Mouse (Mus musculus): Measurements from ENCODE around the gene Eef1a1. TPM values are rescaled to one million over a fixed set of nuclear protein-coding genes. Genes with fewer than 3 reads are reported as not detected.
"Not testable (repeated sequence)": the region's sequence is repeated elsewhere in the genome, so short reads cannot be mapped to it uniquely, and the experiment has no call there.

The Eef1a1 gene
- polyA plus RNA-seq, 1 experiment from 2014 or later: 4,522 TPM

DNA sequence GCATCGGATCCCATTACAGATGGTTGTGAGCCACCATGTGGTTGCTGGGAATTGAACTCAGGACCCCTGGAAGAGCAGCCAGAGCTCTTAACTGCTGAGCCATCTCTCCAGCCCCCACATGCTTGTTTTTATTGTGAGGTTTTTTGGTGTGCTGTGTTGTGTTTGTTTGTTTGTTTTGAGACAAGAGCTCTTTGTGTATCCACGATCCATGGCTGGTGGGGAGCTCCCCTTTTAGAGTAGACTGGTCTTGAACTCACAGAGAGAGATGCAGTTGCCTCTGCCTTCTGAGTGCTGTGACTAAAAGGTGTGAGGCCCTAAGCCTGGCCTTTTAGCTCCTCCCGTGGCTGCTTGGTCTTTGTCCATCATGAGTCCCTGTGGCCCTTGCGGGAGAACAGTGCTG lies 15.2 kb upstream of the Eef1a1 start:
- no peak for DNase-seq (ENCODE audit: low spot score)
- Histone ChIP-seq H3K27me3 (ENCODE audit: control insufficient read depth, insufficient read depth, low read length) (no peaks in the 10 kb centered on the region), H3K27ac (ENCODE audit: low read depth, low read length) (peak overlapping the region; percentile 43; the same call in 1 of the 2 replicates), H3K4me1 (replicated peaks; ENCODE audit: control insufficient read depth, insufficient read depth, low read length) (peaks cover 11% of the 10 kb centered on the region), H3K9me3 (ENCODE audit: control insufficient read depth, low read length) (no peaks in the 10 kb centered on the region), H3K9ac (ENCODE audit: low read length) (no peak overlapping the region), H3K4me3 (ENCODE audit: low read depth, low read length) (no peak overlapping the region), H3K36me3 (ENCODE audit: control insufficient read depth, insufficient read depth, low read length) (no peaks in the 10 kb centered on the region), H3K4me2 (ENCODE audit: low read depth, low read length, severe bottlenecking) (no peak overlapping the region)
- 58% methylated on average over 4 of the region's 4 CpGs for WGBS
- no peak for ATAC-seq (replicated peaks; ENCODE audit: low FRiP score)

DNA sequence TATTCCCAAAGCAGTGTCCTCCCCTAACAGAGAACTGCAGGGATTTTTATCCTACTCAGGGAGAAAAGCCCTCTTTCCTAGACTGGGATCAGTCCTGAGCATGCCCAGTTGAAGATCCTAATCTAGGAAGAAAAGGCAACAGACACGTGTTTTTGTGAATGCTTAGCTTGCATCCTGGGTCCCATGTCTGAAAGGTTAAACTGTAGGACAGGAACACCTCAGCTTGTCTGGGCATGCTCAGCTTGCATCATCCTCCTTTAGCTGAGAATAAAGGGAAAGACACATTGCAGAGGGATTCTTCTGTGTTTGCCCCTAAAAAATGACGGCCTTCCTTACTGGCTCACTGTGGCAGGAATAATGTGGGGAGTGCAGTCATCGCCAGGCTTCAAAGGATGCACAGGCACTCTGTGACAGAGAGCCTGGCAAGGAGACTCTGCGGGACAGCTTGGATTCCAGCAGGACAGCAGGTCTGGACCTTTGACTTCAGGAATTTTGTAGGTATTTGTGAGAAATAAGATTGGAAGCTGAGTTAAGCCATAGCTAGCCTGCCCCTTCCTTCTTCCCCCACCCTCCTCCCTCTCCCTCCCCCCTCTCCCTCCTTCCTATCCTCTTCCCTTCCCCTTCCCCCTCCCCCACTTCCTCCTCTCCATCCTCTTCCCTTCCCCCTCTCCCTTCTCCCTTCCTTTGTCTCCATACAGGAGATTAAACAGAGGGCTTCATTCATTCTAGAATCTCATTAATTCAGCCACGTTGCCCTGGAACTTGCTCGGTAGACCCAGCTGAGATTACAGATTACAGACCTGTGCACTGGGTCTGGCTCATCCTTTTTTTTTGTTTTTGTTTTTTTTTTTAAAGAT lies 14.5 kb upstream of the Eef1a1 start:
- no peak overlapping the region for H3K4me3 ChIP-seq (ENCODE audit: low read depth, low read length)

DNA sequence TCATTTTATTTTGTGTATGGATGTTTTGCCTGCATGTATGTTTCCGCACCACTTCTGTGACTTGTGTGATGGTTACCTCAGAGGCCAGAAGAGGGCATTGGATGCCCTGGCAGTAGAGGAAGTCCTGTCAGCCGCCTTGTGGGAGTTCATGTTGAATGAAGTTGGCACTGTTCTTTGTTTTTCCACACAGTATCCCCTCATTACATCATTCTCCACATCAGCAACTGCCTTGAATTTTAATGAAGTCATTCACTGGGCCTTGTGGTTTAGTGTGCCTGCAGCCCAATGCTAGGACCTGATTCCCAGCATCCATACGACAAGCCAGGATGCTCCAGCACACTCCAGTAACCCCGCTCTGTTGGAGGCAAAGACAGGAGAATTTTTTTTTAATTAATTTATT lies 12.3 kb upstream of the Eef1a1 start:
- Histone ChIP-seq H3K36me3 (ENCODE audit: control insufficient read depth, insufficient read depth, low read length) (no peaks in the 10 kb centered on the region), H3K4me1 (replicated peaks; ENCODE audit: control insufficient read depth, insufficient read depth, low read length) (peaks cover 11% of the 10 kb centered on the region), H3K27me3 (ENCODE audit: control insufficient read depth, insufficient read depth, low read length) (no peaks in the 10 kb centered on the region), H3K9me3 (ENCODE audit: control insufficient read depth, low read length) (no peaks in the 10 kb centered on the region), H3K27ac (ENCODE audit: low read depth, low read length) (no peak overlapping the region), H3K9ac (ENCODE audit: low read length) (no peak overlapping the region), H3K4me3 (ENCODE audit: low read depth, low read length) (no peak overlapping the region), H3K4me2 (ENCODE audit: low read depth, low read length, severe bottlenecking) (no peak overlapping the region)
- 66% methylated on average over 4 of the region's 4 CpGs for WGBS
- ATAC-seq (replicated peaks; ENCODE audit: low FRiP score) (peak; percentile 53), DNase-seq (ENCODE audit: low spot score) (no peak)

More for the DNA sequence above, 14.5 kb upstream of the Eef1a1 start:
- Histone ChIP-seq H3K9me3 (ENCODE audit: control insufficient read depth, low read length) (no peaks in the 10 kb centered on the region), H3K4me1 (replicated peaks; ENCODE audit: control insufficient read depth, insufficient read depth, low read length) (peaks cover 11% of the 10 kb centered on the region), H3K27ac (ENCODE audit: low read depth, low read length) (peak overlapping the region; percentile 97), H3K36me3 (ENCODE audit: control insufficient read depth, insufficient read depth, low read length) (no peaks in the 10 kb centered on the region), H3K9ac (ENCODE audit: low read length) (peak overlapping the region; percentile 50), H3K27me3 (ENCODE audit: control insufficient read depth, insufficient read depth, low read length) (no peaks in the 10 kb centered on the region), H3K4me2 (ENCODE audit: low read depth, low read length, severe bottlenecking) (peak overlapping the region; percentile 24; the same call in 1 of the 2 replicates)
- 2% methylated on average over 6 of the region's 6 CpGs for WGBS
- DNase-seq (ENCODE audit: low spot score) (peak; percentile 71), ATAC-seq (replicated peaks; ENCODE audit: low FRiP score) (peak; percentile 81)

DNA sequence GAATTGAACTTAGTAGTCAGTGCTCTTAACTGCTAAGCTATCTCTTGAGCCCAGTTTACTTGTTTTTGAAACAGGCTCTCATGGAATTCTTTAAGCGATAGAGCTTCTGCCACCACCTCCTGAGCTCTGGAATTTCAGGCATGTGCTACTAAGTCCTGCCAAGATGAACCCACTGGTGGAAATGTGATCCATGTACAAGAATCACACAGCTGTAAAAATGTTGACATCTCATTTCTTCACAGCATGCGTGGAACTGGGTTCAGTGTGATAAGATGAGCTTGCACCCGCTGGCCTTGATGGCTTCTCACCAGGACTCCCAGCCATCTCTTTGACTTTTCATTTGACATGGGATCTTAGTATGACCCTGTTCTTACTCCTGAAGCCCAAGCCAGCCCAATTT lies 11.4 kb upstream of the Eef1a1 start:
- no peak for DNase-seq (ENCODE audit: low spot score)
- no peaks in the 10 kb centered on the region for H3K9me3 ChIP-seq (ENCODE audit: control insufficient read depth, low read length)
- no peak overlapping the region for H3K4me2 ChIP-seq (ENCODE audit: low read depth, low read length, severe bottlenecking)
- no peak overlapping the region for H3K4me3 ChIP-seq (ENCODE audit: low read depth, low read length)
- no peak for ATAC-seq (replicated peaks; ENCODE audit: low FRiP score)
- 76% methylated on average over 3 of the region's 3 CpGs for WGBS
- H3K27ac ChIP-seq (ENCODE audit: low read depth, low read length): no peak overlapping the region
- H3K4me1 ChIP-seq (replicated peaks; ENCODE audit: control insufficient read depth, insufficient read depth, low read length): peaks cover 11% of the 10 kb centered on the region
- H3K36me3 ChIP-seq (ENCODE audit: control insufficient read depth, insufficient read depth, low read length): no peaks in the 10 kb centered on the region
- no peaks in the 10 kb centered on the region for H3K27me3 ChIP-seq (ENCODE audit: control insufficient read depth, insufficient read depth, low read length)
- no peak overlapping the region for H3K9ac ChIP-seq (ENCODE audit: low read length)

DNA sequence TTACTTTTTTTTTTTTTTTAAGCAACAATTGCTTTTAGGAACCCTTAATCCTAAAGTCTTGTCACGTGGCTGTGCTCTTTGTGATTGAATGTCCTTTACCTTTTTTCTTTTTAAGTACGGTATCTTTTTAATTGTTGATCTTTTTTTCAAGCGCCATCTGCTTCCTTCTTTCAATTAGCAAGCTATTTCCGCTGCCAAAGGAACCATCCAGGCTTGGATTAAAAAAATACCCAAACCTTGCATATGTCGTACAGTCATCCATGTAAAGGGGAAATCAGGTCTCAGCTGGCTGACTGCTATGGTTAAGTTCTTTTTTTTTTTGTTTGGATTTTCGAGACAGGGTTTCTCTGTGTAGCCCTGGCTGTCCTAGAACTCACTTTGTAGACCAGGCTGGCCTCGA lies 4.2 kb upstream of the Eef1a1 start:
- ATAC-seq (replicated peaks; ENCODE audit: low FRiP score) (no peak), DNase-seq (ENCODE audit: low spot score) (no peak)
- H3K4me1 ChIP-seq (replicated peaks; ENCODE audit: control insufficient read depth, insufficient read depth, low read length): no peaks in the 10 kb centered on the region
- H3K27ac ChIP-seq (ENCODE audit: low read depth, low read length): no peak overlapping the region
- H3K9ac ChIP-seq (ENCODE audit: low read length): no peak overlapping the region
- H3K4me3 ChIP-seq (ENCODE audit: low read depth, low read length): no peak overlapping the region
- WGBS: 83% methylated on average over 7 of the region's 7 CpGs
- H3K4me2 ChIP-seq (ENCODE audit: low read depth, low read length, severe bottlenecking): no peak overlapping the region
- H3K36me3 ChIP-seq (ENCODE audit: control insufficient read depth, insufficient read depth, low read length): no peaks in the 10 kb centered on the region
- no peaks in the 10 kb centered on the region for H3K9me3 ChIP-seq (ENCODE audit: control insufficient read depth, low read length)
- no peaks in the 10 kb centered on the region for H3K27me3 ChIP-seq (ENCODE audit: control insufficient read depth, insufficient read depth, low read length)

DNA sequence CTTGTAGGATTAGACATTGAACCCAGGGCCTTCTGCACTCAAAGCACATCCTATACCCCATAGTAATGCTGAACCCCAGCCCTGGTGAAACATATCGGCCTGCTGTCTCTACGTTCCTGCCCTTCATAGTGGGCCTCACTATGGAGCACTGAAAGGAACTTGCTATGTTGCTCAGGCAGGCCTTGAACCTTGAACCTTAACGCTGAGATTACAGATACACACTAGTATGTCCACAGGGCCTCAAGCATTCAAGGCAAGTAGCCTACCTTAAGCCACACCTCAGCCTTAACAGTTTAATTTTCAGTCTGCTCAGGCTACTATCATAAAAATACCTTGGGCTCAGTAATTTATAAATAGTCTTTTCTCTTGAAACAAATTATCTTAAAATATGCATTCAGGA lies 3.3 kb upstream of the Eef1a1 start:
- H3K9me3 ChIP-seq (ENCODE audit: control insufficient read depth, low read length): no peaks in the 10 kb centered on the region
- no peak overlapping the region for H3K4me3 ChIP-seq (ENCODE audit: low read depth, low read length)
- H3K4me2 ChIP-seq (ENCODE audit: low read depth, low read length, severe bottlenecking): no peak overlapping the region
- H3K27ac ChIP-seq (ENCODE audit: low read depth, low read length): no peak overlapping the region
- 90% methylated on average over 3 of the region's 3 CpGs for WGBS
- no peaks in the 10 kb centered on the region for H3K36me3 ChIP-seq (ENCODE audit: control insufficient read depth, insufficient read depth, low read length)
- H3K4me1 ChIP-seq (replicated peaks; ENCODE audit: control insufficient read depth, insufficient read depth, low read length): no peaks in the 10 kb centered on the region
- no peak overlapping the region for H3K9ac ChIP-seq (ENCODE audit: low read length)
- H3K27me3 ChIP-seq (ENCODE audit: control insufficient read depth, insufficient read depth, low read length): no peaks in the 10 kb centered on the region
- DNase-seq (ENCODE audit: low spot score): no peak
- ATAC-seq (replicated peaks; ENCODE audit: low FRiP score): no peak

DNA sequence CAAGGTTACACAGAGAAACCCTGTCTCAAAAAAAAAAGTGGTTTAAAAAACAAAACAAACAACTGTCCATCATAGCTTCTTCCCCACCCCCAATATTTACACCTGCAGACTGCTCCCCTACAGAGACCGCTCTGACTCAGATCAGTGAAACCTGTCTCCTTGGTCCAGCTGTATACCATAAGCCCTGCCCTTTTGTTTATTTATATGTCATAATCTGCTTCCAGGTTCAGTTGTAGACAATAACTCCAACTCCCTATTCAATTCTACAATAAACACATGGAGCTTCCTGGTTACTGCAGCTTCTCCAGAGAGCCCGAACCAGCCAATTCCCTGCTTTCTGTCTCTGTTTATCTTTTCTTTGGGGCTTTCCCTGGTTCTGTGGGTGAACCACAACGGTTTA lies 2.2 kb upstream of the Eef1a1 start:
- 90% methylated on average over 3 of the region's 3 CpGs for WGBS
- no peaks in the 10 kb centered on the region for H3K4me1 ChIP-seq (replicated peaks; ENCODE audit: control insufficient read depth, insufficient read depth, low read length)
- no peaks in the 10 kb centered on the region for H3K36me3 ChIP-seq (ENCODE audit: control insufficient read depth, insufficient read depth, low read length)

DNA sequence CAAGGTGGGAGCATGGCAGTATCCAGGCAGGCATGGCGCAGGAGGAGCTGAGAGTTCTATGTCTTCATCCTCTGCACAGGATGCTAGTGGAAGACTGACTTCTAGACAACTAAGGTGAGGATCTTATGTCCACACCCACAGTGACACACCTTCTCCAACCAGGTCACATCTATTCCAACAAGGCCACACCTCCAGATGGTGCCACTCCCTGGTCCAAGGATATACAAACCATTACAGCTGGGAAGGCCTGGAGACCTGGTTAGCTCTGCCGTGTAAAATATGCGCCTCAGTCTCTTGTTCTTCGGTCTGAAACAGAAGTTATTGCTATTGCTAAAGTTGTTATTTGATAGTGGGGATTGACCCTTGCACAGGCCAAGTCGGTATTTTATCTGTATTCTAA lies 930 bp downstream of the Eef1a1 start:
- H3K36me3 ChIP-seq (ENCODE audit: control insufficient read depth, insufficient read depth, low read length); H3K27ac ChIP-seq (ENCODE audit: low read depth, low read length); H3K27me3 ChIP-seq (ENCODE audit: control insufficient read depth, insufficient read depth, low read length); H3K4me3 ChIP-seq (ENCODE audit: low read depth, low read length); H3K4me1 ChIP-seq (replicated peaks; ENCODE audit: control insufficient read depth, insufficient read depth, low read length); DNase-seq (ENCODE audit: low spot score); H3K9me3 ChIP-seq (ENCODE audit: control insufficient read depth, low read length); H3K9ac ChIP-seq (ENCODE audit: low read length); H3K4me2 ChIP-seq (ENCODE audit: low read depth, low read length, severe bottlenecking); ATAC-seq (replicated peaks; ENCODE audit: low FRiP score): not testable (repeated sequence)
- WGBS: 93% methylated on average over 5 of the region's 5 CpGs

More for the DNA sequence above, 2.2 kb upstream of the Eef1a1 start:
- no peak overlapping the region for H3K27ac ChIP-seq (ENCODE audit: low read depth, low read length)
- H3K27me3 ChIP-seq (ENCODE audit: control insufficient read depth, insufficient read depth, low read length): no peaks in the 10 kb centered on the region
- H3K9me3 ChIP-seq (ENCODE audit: control insufficient read depth, low read length): no peaks in the 10 kb centered on the region
- no peak overlapping the region for H3K4me3 ChIP-seq (ENCODE audit: low read depth, low read length)
- H3K9ac ChIP-seq (ENCODE audit: low read length): no peak overlapping the region
- no peak overlapping the region for H3K4me2 ChIP-seq (ENCODE audit: low read depth, low read length, severe bottlenecking)
- DNase-seq (ENCODE audit: low spot score) (no peak), ATAC-seq (replicated peaks; ENCODE audit: low FRiP score) (no peak)

DNA sequence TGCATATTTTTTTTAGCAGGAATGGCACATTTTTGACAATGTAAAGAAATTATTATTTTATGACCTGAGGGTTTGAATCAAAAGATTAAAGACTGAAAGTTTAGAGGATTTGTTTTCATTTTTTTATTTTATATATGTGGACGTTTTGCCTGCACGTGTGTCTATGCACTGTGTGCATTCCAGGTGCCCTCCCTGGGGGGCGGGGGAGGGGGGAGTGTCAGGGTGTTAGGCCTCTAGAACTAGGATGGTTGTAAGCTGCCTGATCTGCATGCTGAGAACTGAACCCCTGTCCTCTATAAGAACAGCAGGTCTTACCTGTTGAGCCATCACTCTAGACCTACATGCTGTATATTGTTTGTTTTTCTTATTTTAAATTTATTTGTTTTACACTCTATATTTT lies 4.3 kb downstream of the Eef1a1 start:
- ATAC-seq (replicated peaks; ENCODE audit: low FRiP score) (no peak), DNase-seq (ENCODE audit: low spot score) (no peak)
- no peaks in the 10 kb centered on the region for H3K9me3 ChIP-seq (ENCODE audit: control insufficient read depth, low read length)
- no peak overlapping the region for H3K27ac ChIP-seq (ENCODE audit: low read depth, low read length)
- H3K36me3 ChIP-seq (ENCODE audit: control insufficient read depth, insufficient read depth, low read length): no peaks in the 10 kb centered on the region; the same call in 1 of the 2 replicates
- no peaks in the 10 kb centered on the region for H3K27me3 ChIP-seq (ENCODE audit: control insufficient read depth, insufficient read depth, low read length)
- no peak overlapping the region for H3K4me3 ChIP-seq (ENCODE audit: low read depth, low read length)
- H3K4me1 ChIP-seq (replicated peaks; ENCODE audit: control insufficient read depth, insufficient read depth, low read length): peaks cover 4% of the 10 kb centered on the region; the same call in 1 of the 2 replicates
- H3K9ac ChIP-seq (ENCODE audit: low read length): no peak overlapping the region
- WGBS: 78% methylated on average over 3 of the region's 3 CpGs
- no peak overlapping the region for H3K4me2 ChIP-seq (ENCODE audit: low read depth, low read length, severe bottlenecking)
